Mouse (Mus musculus): ENCODE results near the gene Prdm16. TPM values are rescaled to one million over a fixed set of nuclear protein-coding genes. Genes with fewer than 3 reads are reported as not detected.

Gene Prdm16
- polyA plus RNA-seq, 1 experiment from 2014 or later: 16.2 TPM

- H3K9me3 ChIP-seq: no peaks in the 10 kb centered on the region
- H3K4me3 ChIP-seq: no peak overlapping the region
- peaks cover 91% of the 10 kb centered on the region for H3K4me1 ChIP-seq
- H3K4me2 ChIP-seq (replicated peaks): peak overlapping the region; percentile 34
- 7% methylated on average over 21 of the region's 21 CpGs for WGBS
- peak; percentile 67; the same call in 1 of the 2 replicates for ATAC-seq (ENCODE audit: low FRiP score, low read depth)
- H3K27ac ChIP-seq (replicated peaks): peak overlapping the region; percentile 83
- no peaks in the 10 kb centered on the region for H3K36me3 ChIP-seq
- H3K9ac ChIP-seq (replicated peaks): peak overlapping the region; percentile 41; the same call in 1 of the 2 replicates
- H3K27me3 ChIP-seq: peaks cover 73% of the 10 kb centered on the region
These were observed 41.7 kb downstream of the Prdm16 start for GRCm38 (mm10) chr4:154594761-154595556.

GRCm38 (mm10) chr4:154594116-154594760, 42.4 kb downstream of the Prdm16 start:
- no peak overlapping the region for H3K4me3 ChIP-seq
- peak overlapping the region; percentile 34 for H3K4me2 ChIP-seq (replicated peaks)
- H3K4me1 ChIP-seq: peaks cover 87% of the 10 kb centered on the region

GRCm38 (mm10) chr4:154592562-154592961, 44.1 kb downstream of the Prdm16 start:
- peaks cover 84% of the 10 kb centered on the region for H3K4me1 ChIP-seq
- H3K27me3 ChIP-seq: peaks cover 74% of the 10 kb centered on the region
- no peak overlapping the region for H3K4me2 ChIP-seq (replicated peaks)
- H3K27ac ChIP-seq (replicated peaks): no peak overlapping the region
- H3K36me3 ChIP-seq: no peaks in the 10 kb centered on the region
- no peaks in the 10 kb centered on the region for H3K9me3 ChIP-seq
- no peak overlapping the region for H3K4me3 ChIP-seq
- no peak for ATAC-seq (ENCODE audit: low FRiP score, low read depth)
- WGBS: 76% methylated on average over 13 of the region's 13 CpGs
- H3K9ac ChIP-seq (replicated peaks): no peak overlapping the region

More at GRCm38 (mm10) chr4:154594116-154594760, 42.4 kb downstream of the Prdm16 start:
- no peaks in the 10 kb centered on the region for H3K36me3 ChIP-seq
- H3K9me3 ChIP-seq: no peaks in the 10 kb centered on the region
- H3K27me3 ChIP-seq: peaks cover 76% of the 10 kb centered on the region
- ATAC-seq (ENCODE audit: low FRiP score, low read depth): no peak
- H3K9ac ChIP-seq (replicated peaks): peak overlapping the region; percentile 41; the same call in 1 of the 2 replicates
- peak overlapping the region; percentile 83 for H3K27ac ChIP-seq (replicated peaks)
- WGBS: 18% methylated on average over 17 of the region's 17 CpGs

- no peak overlapping the region for H3K27ac ChIP-seq (replicated peaks)
- 0 out of 2 replicates have a peak, but pooled peaks have one; percentile 17 for ATAC-seq (ENCODE audit: low FRiP score, low read depth)
- 19% methylated on average over 10 of the region's 11 CpGs for whole genome bisulfite sequencing
These were observed 45.8 kb downstream of the Prdm16 start for GRCm38 (mm10) chr4:154590910-154591309.

GRCm38 (mm10) chr4:154586334-154586733, 50.3 kb downstream of the Prdm16 start:
- Histone ChIP-seq H3K9ac (replicated peaks) (no peak overlapping the region), H3K27me3 (peaks cover 64% of the 10 kb centered on the region), H3K4me1 (peaks cover 89% of the 10 kb centered on the region), H3K36me3 (no peaks in the 10 kb centered on the region), H3K4me2 (replicated peaks) (no peak overlapping the region), H3K27ac (replicated peaks) (peak overlapping the region; percentile 20; the same call in 1 of the 2 replicates), H3K4me3 (no peak overlapping the region), H3K9me3 (no peaks in the 10 kb centered on the region)
- no peak for ATAC-seq (ENCODE audit: low FRiP score, low read depth)
- WGBS: 60% methylated on average over 11 of the region's 11 CpGs

More at GRCm38 (mm10) chr4:154590910-154591309, 45.8 kb downstream of the Prdm16 start:
- H3K9me3 ChIP-seq: no peaks in the 10 kb centered on the region
- H3K4me3 ChIP-seq: no peak overlapping the region
- H3K27me3 ChIP-seq: peaks cover 74% of the 10 kb centered on the region
- H3K36me3 ChIP-seq: no peaks in the 10 kb centered on the region
- no peak overlapping the region for H3K4me2 ChIP-seq (replicated peaks)
- H3K4me1 ChIP-seq: peaks cover 92% of the 10 kb centered on the region
- H3K9ac ChIP-seq (replicated peaks): no peak overlapping the region

- Histone ChIP-seq H3K4me3 (no peak overlapping the region), H3K27me3 (peaks cover 66% of the 10 kb centered on the region), H3K4me2 (replicated peaks) (no peak overlapping the region), H3K4me1 (peaks cover 89% of the 10 kb centered on the region), H3K27ac (replicated peaks) (peak overlapping the region; percentile 20; the same call in 1 of the 2 replicates), H3K9me3 (no peaks in the 10 kb centered on the region), H3K36me3 (no peaks in the 10 kb centered on the region), H3K9ac (replicated peaks) (no peak overlapping the region)
- no peak for ATAC-seq (ENCODE audit: low FRiP score, low read depth)
- WGBS: 51% methylated on average over 14 of the region's 14 CpGs
These were observed 50.9 kb downstream of the Prdm16 start for GRCm38 (mm10) chr4:154585779-154586178.

GRCm38 (mm10) chr4:154583712-154584111, 53.0 kb downstream of the Prdm16 start:
- no peak overlapping the region for H3K27ac ChIP-seq (replicated peaks)
- no peak for ATAC-seq (ENCODE audit: low FRiP score, low read depth)
- no peak overlapping the region for H3K4me3 ChIP-seq
- H3K4me1 ChIP-seq: peaks cover 78% of the 10 kb centered on the region
- H3K4me2 ChIP-seq (replicated peaks): no peak overlapping the region
- H3K36me3 ChIP-seq: no peaks in the 10 kb centered on the region
- H3K9ac ChIP-seq (replicated peaks): no peak overlapping the region
- peaks cover 65% of the 10 kb centered on the region for H3K27me3 ChIP-seq
- H3K9me3 ChIP-seq: no peaks in the 10 kb centered on the region
- 90% methylated on average over 13 of the region's 13 CpGs for WGBS

GRCm38 (mm10) chr4:154582607-154583236, 54.0 kb downstream of the Prdm16 start:
- WGBS: 76% methylated on average over 21 of the region's 21 CpGs
- no peaks in the 10 kb centered on the region for H3K36me3 ChIP-seq
- H3K27me3 ChIP-seq: peaks cover 64% of the 10 kb centered on the region
- H3K4me3 ChIP-seq: no peak overlapping the region
- H3K9ac ChIP-seq (replicated peaks): no peak overlapping the region
- peak; percentile 38; the same call in 1 of the 2 replicates for ATAC-seq (ENCODE audit: low FRiP score, low read depth)
- H3K9me3 ChIP-seq: no peaks in the 10 kb centered on the region
- H3K4me2 ChIP-seq (replicated peaks): no peak overlapping the region
- H3K27ac ChIP-seq (replicated peaks): peak overlapping the region; percentile 44; the same call in 1 of the 2 replicates
- peaks cover 73% of the 10 kb centered on the region for H3K4me1 ChIP-seq

- Histone ChIP-seq H3K27me3 (peaks cover 60% of the 10 kb centered on the region), H3K4me3 (no peak overlapping the region), H3K4me1 (peaks cover 59% of the 10 kb centered on the region), H3K27ac (replicated peaks) (no peak overlapping the region), H3K9me3 (no peaks in the 10 kb centered on the region), H3K36me3 (no peaks in the 10 kb centered on the region), H3K4me2 (replicated peaks) (no peak overlapping the region), H3K9ac (replicated peaks) (no peak overlapping the region)
- 81% methylated on average over 16 of the region's 16 CpGs for WGBS
- ATAC-seq (ENCODE audit: low FRiP score, low read depth): no peak
These were observed 55.3 kb downstream of the Prdm16 start for GRCm38 (mm10) chr4:154581261-154581886.

- H3K4me3 ChIP-seq: no peak overlapping the region
- H3K4me1 ChIP-seq: peaks cover 43% of the 10 kb centered on the region
These were observed 62.3 kb downstream of the Prdm16 start for GRCm38 (mm10) chr4:154574208-154574875.

GRCm38 (mm10) chr4:154570451-154570881, 66.2 kb downstream of the Prdm16 start:
- no peaks in the 10 kb centered on the region for H3K36me3 ChIP-seq
- 0 out of 2 replicates have a peak overlapping the region, but pooled peaks have one; percentile 8 for H3K9ac ChIP-seq (replicated peaks)
- H3K4me2 ChIP-seq (replicated peaks): no peak overlapping the region
- 8% methylated on average over 10 of the region's 10 CpGs for WGBS
- H3K9me3 ChIP-seq: no peaks in the 10 kb centered on the region
- H3K27me3 ChIP-seq: peaks cover 66% of the 10 kb centered on the region
- peak; percentile 64 for ATAC-seq (ENCODE audit: low FRiP score, low read depth)
- H3K4me1 ChIP-seq: peaks cover 62% of the 10 kb centered on the region
- H3K27ac ChIP-seq (replicated peaks): 0 out of 2 replicates have a peak overlapping the region, but pooled peaks have one; percentile 7
- H3K4me3 ChIP-seq: no peak overlapping the region

More at GRCm38 (mm10) chr4:154574208-154574875, 62.3 kb downstream of the Prdm16 start:
- no peak overlapping the region for H3K27ac ChIP-seq (replicated peaks)
- H3K9ac ChIP-seq (replicated peaks): no peak overlapping the region
- H3K36me3 ChIP-seq: no peaks in the 10 kb centered on the region
- no peak overlapping the region for H3K4me2 ChIP-seq (replicated peaks)
- H3K27me3 ChIP-seq: peaks cover 64% of the 10 kb centered on the region
- no peak for ATAC-seq (ENCODE audit: low FRiP score, low read depth)
- 74% methylated on average over 13 of the region's 13 CpGs for WGBS
- no peaks in the 10 kb centered on the region for H3K9me3 ChIP-seq

Measured in midbrain, embryonic 12.5 days (tissue).